In genomic region chr15:93115674-93116102, GRCm38 (mm10) we compare ENCODE assay signal across 8 mouse cellular contexts.
DNase-seq lines count a peak whose midpoint lies in the region; ATAC-seq lines count a peak whose summit lies in the region.

No protein-coding gene starts in this region.

- peak overlapping the region; percentile 59 for H3K4me2 ChIP-seq in forebrain, embryonic 13.5 days
- peak overlapping the region; percentile 51 for H3K4me2 ChIP-seq in hindbrain, embryonic 16.5 days (ENCODE audit: low read length)
- H3K4me2 ChIP-seq in liver, embryonic 12.5 days: peak overlapping the region; percentile 43

- H3K27me3 ChIP-seq in forebrain, embryonic 13.5 days: no peaks in the 10 kb centered on the region
- no peaks in the 10 kb centered on the region for H3K27me3 ChIP-seq in hindbrain, embryonic 16.5 days (replicated peaks; ENCODE audit: control insufficient read depth, insufficient read depth, low read length)
- H3K27me3 ChIP-seq in liver, embryonic 12.5 days (replicated peaks): no peaks in the 10 kb centered on the region

- peak; percentile 90 for ATAC-seq in forebrain, embryonic 13.5 days
- peak; percentile 93 for ATAC-seq in hindbrain, embryonic 16.5 days
- ATAC-seq in liver, embryonic 12.5 days: peak; percentile 27; the same call in 1 of the 2 replicates

- no peaks in the 10 kb centered on the region for H3K36me3 ChIP-seq in forebrain, embryonic 13.5 days (ENCODE audit: poor library complexity, severe bottlenecking)
- no peaks in the 10 kb centered on the region for H3K36me3 ChIP-seq in hindbrain, embryonic 16.5 days (ENCODE audit: control insufficient read depth, insufficient read depth, low read length)
- no peaks in the 10 kb centered on the region for H3K36me3 ChIP-seq in liver, embryonic 12.5 days

- WGBS in forebrain, embryonic 13.5 days: 1% methylated on average over 16 of the region's 16 CpGs
- 1% methylated on average over 14 of the region's 16 CpGs for WGBS in hindbrain, embryonic 16.5 days
- 10% methylated on average over 16 of the region's 16 CpGs for WGBS in liver, embryonic 12.5 days (ENCODE audit: insufficient replicate concordance)

- peak; percentile 1 for DNase-seq in cerebellum, adult 8-10 months
- DNase-seq in cerebellum, adult 11-12 months: no peak
- DNase-seq in Muller cell, postnatal 12 days (ENCODE audit: inconsistent ontology term): peak; percentile 30
- DNase-seq in right cerebral cortex, postnatal 10 days (ENCODE audit: low spot score in 2 of 2): peak; percentile 65 to 66
- no peak for DNase-seq in urinary bladder, postnatal 4 days (ENCODE audit: low spot score in 2 of 2)

- peaks cover 4% of the 10 kb centered on the region; the same call in 1 of the 2 replicates for H3K9me3 ChIP-seq in forebrain, embryonic 13.5 days (replicated peaks)
- H3K9me3 ChIP-seq in hindbrain, embryonic 16.5 days (ENCODE audit: control insufficient read depth, low read length): no peaks in the 10 kb centered on the region
- H3K9me3 ChIP-seq in liver, embryonic 12.5 days (replicated peaks): no peaks in the 10 kb centered on the region

- peak overlapping the region; percentile 50 for H3K9ac ChIP-seq in forebrain, embryonic 13.5 days
- H3K9ac ChIP-seq in hindbrain, embryonic 16.5 days (ENCODE audit: low read depth, low read length): peak overlapping the region; percentile 47; the same call in 1 of the 2 replicates
- no peak overlapping the region for H3K9ac ChIP-seq in liver, embryonic 12.5 days

- H3K27ac ChIP-seq in forebrain, embryonic 13.5 days: no peak overlapping the region; the same call in none of the 2 replicates
- no peak overlapping the region for H3K27ac ChIP-seq in hindbrain, embryonic 16.5 days (ENCODE audit: low read depth, low read length)
- no peak overlapping the region for H3K27ac ChIP-seq in liver, embryonic 12.5 days

- H3K4me3 ChIP-seq in forebrain, embryonic 13.5 days: peak overlapping the region; percentile 25
- H3K4me3 ChIP-seq in hindbrain, embryonic 16.5 days (ENCODE audit: low read length): peak overlapping the region; percentile 2; the same call in 1 of the 2 replicates
- no peak overlapping the region for H3K4me3 ChIP-seq in liver, embryonic 12.5 days

- peaks cover 10% of the 10 kb centered on the region for H3K4me1 ChIP-seq in forebrain, embryonic 13.5 days
- H3K4me1 ChIP-seq in hindbrain, embryonic 16.5 days (ENCODE audit: control insufficient read depth, insufficient read depth, low read depth, low read length): peaks cover 6% of the 10 kb centered on the region
- H3K4me1 ChIP-seq in liver, embryonic 12.5 days: no peaks in the 10 kb centered on the region

Comparison
In these comparisons a context has a peak if more than half of its experiments do, and no peak if none do; other contexts are left out.
1. DNase-seq: peak in cerebellum, adult 8-10 months (single experiment), Muller cell, postnatal 12 days (single experiment) and right cerebral cortex, postnatal 10 days (2 of 2); none in cerebellum, adult 11-12 months (single experiment) and urinary bladder, postnatal 4 days (0 of 2).
2. ATAC-seq: peak in every context shown above with its lines; median percentile 93 in hindbrain, embryonic 16.5 days; 90 in forebrain, embryonic 13.5 days; 27 in liver, embryonic 12.5 days.
3. Peak in every context shown above with its lines, with median percentiles within 50 percentile points of each other: H3K4me2 ChIP-seq.